Comparison of ENCODE assay signal across 8 mouse cellular contexts in the genomic region with DNA sequence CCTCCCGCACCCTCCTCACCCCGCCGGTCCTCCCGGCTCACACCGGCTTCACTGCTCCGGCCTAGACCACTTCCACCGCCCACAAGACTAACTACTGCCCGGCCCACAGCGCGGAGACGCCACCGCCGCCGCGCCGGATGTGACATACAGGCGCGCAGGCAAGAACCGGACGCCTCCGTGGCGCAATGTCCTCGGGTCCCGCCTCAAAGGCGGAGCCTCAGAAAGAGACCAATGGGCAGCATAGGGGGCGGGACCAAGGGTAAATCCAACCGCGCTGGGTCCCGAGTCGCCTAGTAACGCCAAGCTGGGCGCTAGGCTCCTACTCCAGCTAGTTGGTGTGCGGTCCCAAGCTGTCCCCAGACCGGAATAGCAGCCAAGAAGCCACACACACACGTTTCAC. TPM values are rescaled to one million over a fixed set of nuclear protein-coding genes. Genes with fewer than 3 reads are reported as not detected.
DNase-seq lines count a peak whose midpoint lies in the region; ATAC-seq lines count a peak whose summit lies in the region.

A gene (minus strand): TSS at position 148 of the 400 bp plus-strand sequence.

- H3K4me1 ChIP-seq in hindbrain, embryonic 15.5 days (replicated peaks) = peaks cover 58% of the 10 kb centered on the region

- H3K9ac ChIP-seq in hindbrain, embryonic 15.5 days = peak within 1 kb of the TSS; percentile 88

- peak within 1 kb of the TSS; percentile 70 for H3K27ac ChIP-seq in hindbrain, embryonic 15.5 days (replicated peaks)

- 0% methylated on average over 34 of the region's 35 CpGs for whole genome bisulfite sequencing in hindbrain, embryonic 15.5 days

- H3K4me3 ChIP-seq in hindbrain, embryonic 15.5 days = peak within 1 kb of the TSS; percentile 84

- H3K36me3 ChIP-seq in hindbrain, embryonic 15.5 days = peaks cover 3% of the 10 kb centered on the region; the same call in 1 of the 2 replicates

- H3K27me3 ChIP-seq in hindbrain, embryonic 15.5 days = no peaks in the 10 kb centered on the region

- peak; percentile 95 for DNase-seq in T-cell, adult 2 months (ENCODE audit: low spot score)
- DNase-seq in cerebellum, postnatal 36 days = peak; percentile 95 to 96
- DNase-seq in frontal cortex, postnatal 36 days (ENCODE audit: low spot score in 2 of 2) = peak; percentile 94 to 98
- DNase-seq in left cerebral cortex, adult 11 months (ENCODE audit: low spot score) = peak; percentile 95
- DNase-seq in lung, postnatal 4 days = peak; percentile 98
- peak; percentile 96 for DNase-seq in retina, postnatal 7 days (ENCODE audit: low read depth, low spot score)
- DNase-seq in urinary bladder, adult 2 months (ENCODE audit: low spot score) = peak; percentile 84

- peak within 1 kb of the TSS; percentile 99 for H3K4me2 ChIP-seq in hindbrain, embryonic 15.5 days

- ATAC-seq in hindbrain, embryonic 15.5 days (ENCODE audit: low FRiP score, low read depth) = peak; percentile 97

- H3K9me3 ChIP-seq in hindbrain, embryonic 15.5 days = no peaks in the 10 kb centered on the region

RNA-seq across cellular contexts. Expression of the gene that starts here (rescaled TPM):
- polyA plus RNA-seq in hindbrain, embryonic 15.5 days (2015; fragmentation: Nextera tagmentation; extraction: Ambion mirVana) = 18.3 and 18.5 TPM in 2 replicates
- polyA plus RNA-seq in urinary bladder, adult 2 months (2012; rRNA removed) = 13.5 and 16.0 TPM in 2 replicates

Comparison
In these comparisons a context has a peak if more than half of its experiments do, and no peak if none do; other contexts are left out.
1. Peak in every context shown above with its lines: DNase-seq, ATAC-seq, H3K4me3 ChIP-seq and H3K27ac ChIP-seq.